In the genomic region with DNA sequence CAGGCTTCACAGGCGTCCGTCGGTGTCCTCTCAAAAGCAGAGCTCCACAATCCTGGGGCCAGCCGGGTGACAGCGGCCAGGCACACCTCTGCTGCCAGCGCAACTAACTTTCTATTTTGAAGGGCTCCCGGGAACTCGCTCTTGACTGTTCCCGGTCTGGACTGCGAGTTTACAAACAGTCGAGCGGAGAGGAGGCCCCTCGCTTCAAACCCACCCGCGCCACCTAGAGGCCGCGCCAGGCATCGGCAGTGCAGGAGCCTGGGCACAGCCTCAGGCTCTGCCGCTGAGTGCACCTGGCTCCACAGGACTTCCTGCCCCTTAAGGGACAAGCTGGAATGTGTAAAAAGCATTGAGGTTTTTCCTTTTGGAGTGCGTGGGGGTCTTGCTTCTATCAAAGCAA, we compare ENCODE assay signal across 8 mouse cellular contexts. TPM values are rescaled to one million over a fixed set of nuclear protein-coding genes. Genes with fewer than 3 reads are reported as not detected.
A peak's percentile ranks its signal among the peaks of the same experiment; 100 is the strongest.
DNase-seq lines count a peak whose midpoint lies in the region; ATAC-seq and TF ChIP-seq lines count a peak whose summit lies in the region.

A gene (minus strand): TSS at position 122 of the 400 bp plus-strand sequence.

- H3K4me1 ChIP-seq in cortical plate, adult 2 months (ENCODE audit: control insufficient read depth, insufficient read depth, low read length): no peaks in the 10 kb centered on the region

- TF ChIP-seq CTCF in cortical plate, adult 2 months (IDR thresholded peaks at IDR 0.05; ENCODE audit: extremely low read depth, insufficient read depth, low read length): peak; percentile 51; the same call in 1 of the 2 replicates

- peak; percentile 91 for DNase-seq in ZHBTc4 (ENCODE audit: low read depth, low spot score)
- peak; percentile 82 for DNase-seq in gastrocnemius, postnatal 14 days
- DNase-seq in hindlimb bud, embryonic 11.5 days (ENCODE audit: extremely low spot score, low read depth, low spot score): peak; percentile 49
- DNase-seq in left cerebral cortex, adult 8-10 months (ENCODE audit: low spot score in 2 of 2): peak; percentile 18 to 53
- DNase-seq in right cerebral cortex, postnatal 14 days: peak; percentile 86
- peak; percentile 89 for DNase-seq in urinary bladder, postnatal 14 days (ENCODE audit: low spot score)

- intact Hi-C loops in gastrocnemius, postnatal 14 days (cut with DNase I; ENCODE audit: low total_unique reads): loop anchor here (5.0 kb wide), 2 partner anchors 48 to 113 kb away; no protein-coding TSS in a partner anchor

- no peak for TF ChIP-seq POLR2A in cortical plate, adult 2 months (IDR thresholded peaks at IDR 0.05; ENCODE audit: extremely low read depth, insufficient read depth, low read length)

- no peak within 1 kb of the TSS for H3K27ac ChIP-seq in cortical plate, adult 2 months (ENCODE audit: insufficient read depth, low read length)

- peak; percentile 85 for ATAC-seq in megakaryocyte, adult 5-6 weeks (ENCODE audit: poor library complexity, severe bottlenecking)

- no peak within 1 kb of the TSS for H3K4me3 ChIP-seq in cortical plate, adult 2 months (ENCODE audit: insufficient read depth, low read length)

RNA-seq across cellular contexts. Expression of the gene that starts here (rescaled TPM):
- polyA plus RNA-seq in cortical plate, adult 2 months (2012; rRNA removed): 0.30 and 0.44 TPM in 2 replicates
- total RNA-seq in gastrocnemius, postnatal 14 days (2021): under 1 TPM; 0.33 to 0.35 TPM
- total RNA-seq in left cerebral cortex, adult 8-10 months (2022): under 1 TPM; 0.34 to 0.78 (median 0.43) TPM
- not detected in 2 replicates for total RNA-seq in megakaryocyte, adult 5-6 weeks (2015)
- total RNA-seq in megakaryocyte, adult 5-6 weeks (2017): 0.04 TPM in 1 of 2 replicates, not detected in the other

Comparison
In these comparisons a context has a peak if more than half of its experiments do, and no peak if none do; other contexts are left out.
1. Peak in DNase-seq in gastrocnemius, postnatal 14 days; RNA of the gene not detected or under 1 TPM.
2. Peak in DNase-seq in left cerebral cortex, adult 8-10 months; RNA of the gene not detected or under 1 TPM.
3. Peak in ATAC-seq in megakaryocyte, adult 5-6 weeks; RNA of the gene not detected or under 1 TPM.
4. DNase-seq: peak in every context shown above with its lines; median percentile 91 in ZHBTc4; 89 in urinary bladder, postnatal 14 days; 86 in right cerebral cortex, postnatal 14 days; 82 in gastrocnemius, postnatal 14 days; 49 in hindlimb bud, embryonic 11.5 days; 36 in left cerebral cortex, adult 8-10 months.